Mouse (Mus musculus) intestine, embryonic 15.5 days (tissue): ENCODE measurements around the gene B230307C23Rik. TPM values are rescaled to one million over a fixed set of nuclear protein-coding genes. Genes with fewer than 3 reads are reported as not detected.
"Not testable (repeated sequence)": the region's sequence is repeated elsewhere in the genome, so short reads cannot be mapped to it uniquely, and the experiment has no call there.

Source experiments
- ATAC-seq: fragments of 200-750 bp; cut with Nextera tagmentation; 2 replicates; pipeline ENCODE4 v1.8.0; 2017; ENCODE audit warnings: moderate TSS enrichment, moderate library complexity
- H3K27ac ChIP-seq: fragments of 300-500 bp; sonication (generic); 2 replicates; pipeline ENCODE4 v1.5.1; 2015; ENCODE audit warnings: mild to moderate bottlenecking, inconsistent platforms
- H3K27me3 ChIP-seq: fragments of 300-500 bp; sonication (generic); replicated peaks from 2 replicates; pipeline ENCODE4 v1.6.1; 2015; ENCODE audit warnings: inconsistent platforms
- H3K36me3 ChIP-seq: fragments of 300-500 bp; sonication (generic); 2 replicates; pipeline ENCODE4 v1.6.1; 2015; ENCODE audit warnings: inconsistent platforms
- H3K4me1 ChIP-seq: fragments of 300-500 bp; sonication (generic); replicated peaks from 2 replicates; pipeline ENCODE4 v1.6.1; 2015; ENCODE audit warnings: inconsistent platforms
- H3K4me2 ChIP-seq: fragments of 300-500 bp; sonication (generic); replicated peaks from 2 replicates; pipeline ENCODE4 v1.6.1; 2015; ENCODE audit warnings: mild to moderate bottlenecking, inconsistent platforms
- H3K4me3 ChIP-seq: fragments of 300-500 bp; sonication (generic); replicated peaks from 2 replicates; pipeline ENCODE4 v1.5.1; 2015; ENCODE audit warnings: inconsistent platforms
- H3K9ac ChIP-seq: fragments of 300-500 bp; sonication (generic); 2 replicates; pipeline ENCODE4 v1.6.1; 2015; ENCODE audit warnings: inconsistent platforms
- H3K9me3 ChIP-seq: fragments of 300-500 bp; sonication (generic); 2 replicates; pipeline ENCODE4 v1.6.1; 2016; ENCODE audit warnings: inconsistent platforms
- WGBS: fragments of 180-500 bp; shearing (Covaris S2); methylation state at CpG from one replicate; pipeline ENCODE4 v1.1.7; 2015; 5-methylcytosine and 5-hydroxymethylcytosine counted together
- polyA plus RNA-seq: library from polyadenylated mRNA; unstranded; fragments of >200 nt; fragmentation: Nextera tagmentation; extraction: Ambion mirVana; gene quantifications from 2 replicates; pipeline ENCODE4 v1.2.1, GENCODE M21; 2015

Gene B230307C23Rik
- polyA plus RNA-seq, 1 experiment from 2014 or later, result 28.7 TPM

GRCm38 (mm10) chr16:98026186-98026585 is 29.1 kb downstream of the B230307C23Rik start:
- 85% methylated on average over 8 of the region's 8 CpGs for WGBS
- ATAC-seq, result not testable (repeated sequence)

DNA sequence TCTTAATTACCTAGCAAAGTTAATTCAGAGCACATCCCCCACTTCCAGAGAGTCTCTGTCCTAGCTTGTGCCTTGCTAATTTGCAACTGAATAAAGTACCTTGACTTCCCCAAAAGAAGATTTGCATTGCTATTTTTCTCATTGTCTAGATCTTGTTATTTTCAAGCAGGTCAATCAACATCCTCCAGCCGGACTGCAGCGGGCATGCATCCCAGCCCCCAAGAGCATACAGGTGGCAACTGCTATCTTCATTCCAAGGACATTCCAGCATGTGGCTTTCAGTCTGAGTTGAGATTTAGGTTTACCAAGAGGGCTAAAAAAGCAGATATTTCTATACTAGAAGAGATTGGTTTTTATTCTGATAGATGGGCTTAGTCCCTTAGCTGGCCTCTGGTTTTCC is 37.9 kb downstream of the B230307C23Rik start:
- 94% methylated on average over 2 of the region's 2 CpGs for WGBS
- H3K4me2 ChIP-seq, H3K9me3 ChIP-seq, H3K9ac ChIP-seq, H3K27ac ChIP-seq, H3K4me3 ChIP-seq, H3K4me1 ChIP-seq, H3K36me3 ChIP-seq, ATAC-seq, H3K27me3 ChIP-seq: not testable (repeated sequence)

More at GRCm38 (mm10) chr16:98026186-98026585, 29.1 kb downstream of the B230307C23Rik start:
- H3K36me3 ChIP-seq, H3K27me3 ChIP-seq, H3K4me2 ChIP-seq, H3K4me3 ChIP-seq, H3K9me3 ChIP-seq, H3K9ac ChIP-seq, H3K27ac ChIP-seq, H3K4me1 ChIP-seq: not testable (repeated sequence)

DNA sequence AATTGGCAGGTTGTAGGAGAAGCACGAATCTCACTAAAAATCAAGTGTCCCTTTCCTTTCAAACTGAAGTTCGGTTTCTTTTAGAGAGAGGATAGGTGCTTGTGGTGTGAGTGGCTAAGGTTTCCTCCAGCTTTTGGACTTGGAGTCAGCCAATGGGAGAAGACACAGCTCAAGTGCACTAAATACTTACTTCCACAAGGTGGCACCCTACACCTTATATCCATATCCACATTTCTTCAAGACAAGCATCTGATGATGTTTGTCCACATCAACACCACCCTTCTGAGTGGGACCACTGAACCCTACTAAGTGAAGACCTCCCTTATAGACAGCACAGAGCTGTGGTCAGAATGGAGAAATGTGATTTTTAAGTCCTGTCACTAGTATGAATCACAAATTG is 44.6 kb downstream of the B230307C23Rik start:
- no peaks in the 10 kb centered on the region for H3K27me3 ChIP-seq
- WGBS, result 77% methylated on average over 2 of the region's 2 CpGs
- H3K4me2 ChIP-seq, result no peak overlapping the region
- no peaks in the 10 kb centered on the region for H3K9me3 ChIP-seq
- ATAC-seq, result no peak
- no peaks in the 10 kb centered on the region for H3K36me3 ChIP-seq
- no peak overlapping the region for H3K9ac ChIP-seq
- no peak overlapping the region for H3K4me3 ChIP-seq
- no peaks in the 10 kb centered on the region for H3K4me1 ChIP-seq
- H3K27ac ChIP-seq, result no peak overlapping the region

DNA sequence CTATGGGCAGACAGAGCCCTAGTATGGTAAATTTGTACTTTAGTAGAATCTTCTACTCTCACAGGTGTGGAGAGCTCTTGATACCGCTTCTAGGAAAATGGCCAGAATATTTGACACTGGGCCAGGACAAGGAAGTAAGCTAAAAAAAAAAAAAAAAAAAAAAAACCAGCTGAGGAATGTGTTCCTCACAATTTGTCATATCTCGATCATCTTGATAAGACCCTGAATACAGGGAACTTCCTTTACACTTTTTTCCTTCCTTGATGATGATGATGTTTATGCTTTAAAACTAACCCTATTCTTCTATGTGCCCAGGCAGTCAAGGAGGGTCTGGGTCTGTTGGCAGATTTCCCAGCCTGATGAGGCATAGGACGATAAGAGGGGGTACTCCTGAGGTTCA is 82.3 kb downstream of the B230307C23Rik start:
- not testable (repeated sequence) for H3K9ac ChIP-seq, H3K36me3 ChIP-seq, H3K4me3 ChIP-seq, H3K27me3 ChIP-seq, ATAC-seq, H3K4me1 ChIP-seq, H3K9me3 ChIP-seq, H3K4me2 ChIP-seq, H3K27ac ChIP-seq
- 91% methylated on average over 3 of the region's 3 CpGs for WGBS

- Histone ChIP-seq H3K9ac (peak overlapping the region; percentile 62; the same call in 1 of the 2 replicates), H3K4me3 (peak overlapping the region; percentile 78)
These were observed 84.0 kb downstream of the B230307C23Rik start for GRCm38 (mm10) chr16:98081140-98081539.

More at GRCm38 (mm10) chr16:98081140-98081539, 84.0 kb downstream of the B230307C23Rik start:
- not testable (repeated sequence) for H3K9me3 ChIP-seq, H3K36me3 ChIP-seq, H3K4me1 ChIP-seq, H3K27ac ChIP-seq, ATAC-seq, H3K27me3 ChIP-seq
- WGBS, result 87% methylated on average over 1 of the region's 1 CpGs
- H3K4me2 ChIP-seq, result peak overlapping the region; percentile 76

Other genes with a start within 250 kb of the B230307C23Rik start
- 19.6 and 21.7 TPM in 2 replicates for gene Ripk4, start 233.5 kb upstream of the B230307C23Rik start, polyA plus RNA-seq
- gene Prdm15, start 145.5 kb upstream of the B230307C23Rik start, polyA plus RNA-seq, result 7.4 and 9.1 TPM in 2 replicates
- gene C2cd2, start 34.7 kb upstream of the B230307C23Rik start, polyA plus RNA-seq, result 15.1 and 15.8 TPM in 2 replicates
- 11.7 and 12.4 TPM in 2 replicates for gene Zbtb21, start 34.7 kb upstream of the B230307C23Rik start, polyA plus RNA-seq
- 15.8 and 17.0 TPM in 2 replicates for gene A630089N07Rik, start 85.1 kb downstream of the B230307C23Rik start, polyA plus RNA-seq